7 mouse cellular contexts compared by ENCODE assay signal in genomic region chr13:74260231-74260992, GRCm38 (mm10). TPM values are rescaled to one million over a fixed set of nuclear protein-coding genes. Genes with fewer than 3 reads are reported as not detected.
DNase-seq lines count a peak whose midpoint lies in the region; ATAC-seq and TF ChIP-seq lines count a peak whose summit lies in the region.

No protein-coding gene starts in this region.

- H3K4me3 ChIP-seq in E14TG2a.4 (replicated peaks; ENCODE audit: low read length) = peak overlapping the region; percentile 79
- H3K4me3 ChIP-seq in forebrain, embryonic 15.5 days = peak overlapping the region; percentile 62
- peak overlapping the region; percentile 50 for H3K4me3 ChIP-seq in hindbrain, postnatal 0 days (ENCODE audit: low read length)
- H3K4me3 ChIP-seq in limb, embryonic 10.5 days = peak overlapping the region; percentile 67

- no peaks in the 10 kb centered on the region for H3K9me3 ChIP-seq in E14TG2a.4 (ENCODE audit: low read length)
- H3K9me3 ChIP-seq in forebrain, embryonic 15.5 days = no peaks in the 10 kb centered on the region
- H3K9me3 ChIP-seq in hindbrain, postnatal 0 days (ENCODE audit: low read length) = no peaks in the 10 kb centered on the region
- H3K9me3 ChIP-seq in limb, embryonic 10.5 days (replicated peaks) = no peaks in the 10 kb centered on the region

- peak; percentile 40 to 44 for DNase-seq in adrenal gland, adult 18-20 months (ENCODE audit: low spot score in 2 of 2)
- peak; percentile 55 for DNase-seq in hindbrain, postnatal 0 days (ENCODE audit: low spot score)
- peak; percentile 81 for DNase-seq in limb, embryonic 10.5 days (ENCODE audit: low spot score)
- DNase-seq in mesoderm, embryonic 11.5 days (ENCODE audit: low read depth, low spot score) = peak; percentile 69
- peak; percentile 69 for DNase-seq in right cerebral cortex, postnatal 4 days

- peak; percentile 42 for TF ChIP-seq CTCF in E14TG2a.4 (conservative IDR thresholded peaks at IDR 0.05; ENCODE audit: low read length)
- TF ChIP-seq CTCF in hindbrain, postnatal 0 days (IDR thresholded peaks at IDR 0.05; ENCODE audit: low read depth) = peak; percentile 68

- peak overlapping the region; percentile 90 for H3K4me2 ChIP-seq in forebrain, embryonic 15.5 days (replicated peaks)
- H3K4me2 ChIP-seq in hindbrain, postnatal 0 days (ENCODE audit: low read depth, low read length) = peak overlapping the region; percentile 74

- H3K27me3 ChIP-seq in E14TG2a.4 (ENCODE audit: insufficient read depth, low read length) = peaks cover 56% of the 10 kb centered on the region
- no peaks in the 10 kb centered on the region for H3K27me3 ChIP-seq in forebrain, embryonic 15.5 days
- no peaks in the 10 kb centered on the region for H3K27me3 ChIP-seq in hindbrain, postnatal 0 days (ENCODE audit: insufficient read depth, low read length)
- peaks cover 17% of the 10 kb centered on the region; the same call in 1 of the 2 replicates for H3K27me3 ChIP-seq in limb, embryonic 10.5 days (ENCODE audit: low read depth, poor library complexity, severe bottlenecking)

- H3K27ac ChIP-seq in forebrain, embryonic 15.5 days (replicated peaks) = no peak overlapping the region
- H3K27ac ChIP-seq in hindbrain, postnatal 0 days = peak overlapping the region; percentile 26; the same call in 1 of the 2 replicates
- peak overlapping the region; percentile 90 for H3K27ac ChIP-seq in limb, embryonic 10.5 days

- peak overlapping the region; percentile 76 for H3K9ac ChIP-seq in forebrain, embryonic 15.5 days (replicated peaks)
- H3K9ac ChIP-seq in hindbrain, postnatal 0 days (replicated peaks; ENCODE audit: low read length) = peak overlapping the region; percentile 63

- WGBS in forebrain, embryonic 15.5 days = 4% methylated on average over 10 of the region's 10 CpGs
- 4% methylated on average over 10 of the region's 10 CpGs for WGBS in hindbrain, postnatal 0 days
- WGBS in limb, embryonic 10.5 days = 4% methylated on average over 10 of the region's 10 CpGs

- H3K36me3 ChIP-seq in E14TG2a.4 (ENCODE audit: insufficient read depth, low read length) = no peaks in the 10 kb centered on the region
- no peaks in the 10 kb centered on the region for H3K36me3 ChIP-seq in forebrain, embryonic 15.5 days
- no peaks in the 10 kb centered on the region for H3K36me3 ChIP-seq in hindbrain, postnatal 0 days (ENCODE audit: insufficient read depth, low read length)
- no peaks in the 10 kb centered on the region for H3K36me3 ChIP-seq in limb, embryonic 10.5 days

- ATAC-seq in forebrain, embryonic 15.5 days (replicated peaks) = peak; percentile 96
- peak; percentile 90 for ATAC-seq in hindbrain, postnatal 0 days

- peaks cover 14% of the 10 kb centered on the region; the same call in 1 of the 2 replicates for H3K4me1 ChIP-seq in E14TG2a.4 (replicated peaks; ENCODE audit: low read depth, low read length)
- H3K4me1 ChIP-seq in forebrain, embryonic 15.5 days = peaks cover 6% of the 10 kb centered on the region
- peaks cover 4% of the 10 kb centered on the region; the same call in 1 of the 2 replicates for H3K4me1 ChIP-seq in hindbrain, postnatal 0 days (ENCODE audit: insufficient read depth, low read length)
- peaks cover 12% of the 10 kb centered on the region for H3K4me1 ChIP-seq in limb, embryonic 10.5 days

RNA-seq across cellular contexts. Expression of gene Ahrr, which starts 31.7 kb away (rescaled TPM):
- total RNA-seq in adrenal gland, adult 18-20 months (2021) = 1 to 10 TPM; 2.0 to 2.6 TPM
- 0.87 and 1.3 TPM in 2 replicates for polyA plus RNA-seq in forebrain, embryonic 15.5 days (2015; fragmentation: Nextera tagmentation; extraction: Ambion mirVana)
- total RNA-seq in hindbrain, postnatal 0 days (2014; rRNA removed) = 0.99 and 3.3 TPM in 2 replicates
- polyA plus RNA-seq in hindbrain, postnatal 0 days (2015; fragmentation: Nextera tagmentation; extraction: Ambion mirVana) = 0.45 and 0.54 TPM in 2 replicates
- 1.1 TPM in 2 replicates for polyA plus RNA-seq in limb, embryonic 10.5 days (2016; fragmentation: Nextera tagmentation; extraction: Ambion mirVana)

RNA-seq across cellular contexts. Expression of gene Exoc3, which starts 51.9 kb away (rescaled TPM):
- 10 to 100 TPM; 61.8 to 70.6 TPM for total RNA-seq in adrenal gland, adult 18-20 months (2021)
- 110 and 123 TPM in 2 replicates for polyA plus RNA-seq in forebrain, embryonic 15.5 days (2015; fragmentation: Nextera tagmentation; extraction: Ambion mirVana)
- 79.5 and 110 TPM in 2 replicates for total RNA-seq in hindbrain, postnatal 0 days (2014; rRNA removed)
- polyA plus RNA-seq in hindbrain, postnatal 0 days (2015; fragmentation: Nextera tagmentation; extraction: Ambion mirVana) = 110 and 111 TPM in 2 replicates
- polyA plus RNA-seq in limb, embryonic 10.5 days (2016; fragmentation: Nextera tagmentation; extraction: Ambion mirVana) = 78.4 and 87.2 TPM in 2 replicates

RNA-seq across cellular contexts. Expression of gene Pdcd6, which starts 57.0 kb away (rescaled TPM):
- total RNA-seq in adrenal gland, adult 18-20 months (2021) = 100 to 1,000 TPM; 112 to 165 TPM
- polyA plus RNA-seq in forebrain, embryonic 15.5 days (2015; fragmentation: Nextera tagmentation; extraction: Ambion mirVana) = 134 and 137 TPM in 2 replicates
- total RNA-seq in hindbrain, postnatal 0 days (2014; rRNA removed) = 96.1 and 129 TPM in 2 replicates
- polyA plus RNA-seq in hindbrain, postnatal 0 days (2015; fragmentation: Nextera tagmentation; extraction: Ambion mirVana) = 141 and 147 TPM in 2 replicates
- 134 and 136 TPM in 2 replicates for polyA plus RNA-seq in limb, embryonic 10.5 days (2016; fragmentation: Nextera tagmentation; extraction: Ambion mirVana)
